Mouse (Mus musculus) C2C12 (cell line): ENCODE measurements around the gene Fxyd5.

Source experiments
- CEBPB ChIP-seq: IDR thresholded peaks from one replicate; pipeline ENCODE4 v1.6.1; 2011; ENCODE audit warnings: low read depth, mild to moderate bottlenecking, control low read depth, moderate library complexity
- CTCF ChIP-seq: IDR thresholded peaks from one replicate; pipeline ENCODE4 v1.5.1; 2011; ENCODE audit not compliant: control insufficient read depth, insufficient read depth, insufficient read length
- FOSL1 ChIP-seq: IDR thresholded peaks from one replicate; pipeline ENCODE4 v1.8.0; 2011; ENCODE audit warnings: mild to moderate bottlenecking, low read length; ENCODE audit not compliant: poor library complexity, insufficient read depth, severe bottlenecking
- MAX ChIP-seq: IDR thresholded peaks from one replicate; pipeline ENCODE4 v1.6.1; 2011; ENCODE audit warnings: mild to moderate bottlenecking, control low read depth
- MYOD1 ChIP-seq: IDR thresholded peaks from one replicate; pipeline ENCODE4 v1.6.1; 2011; ENCODE audit warnings: low read depth; ENCODE audit not compliant: control insufficient read depth, insufficient read length
- USF1 ChIP-seq: IDR thresholded peaks from one replicate; pipeline ENCODE4 v1.6.1; 2011; ENCODE audit warnings: low read depth, mild to moderate bottlenecking, control low read depth, moderate library complexity

GRCm38 (mm10) chr7:31012971-31013370 lies 29.3 kb downstream of the Fxyd5 start:
- TF ChIP-seq FOSL1 (no peak), MAX (no peak), CTCF (no peak), MYOD1 (no peak), USF1 (no peak), CEBPB (no peak)
